Mouse (Mus musculus): ENCODE measurements at regions not wholly inside any gene's neighbourhood (a gene's known extent, or its start where the extent isn't known, plus 50 kb on each side); places are given as distances from the start of the nearest gene placed in this dataset.

DNA sequence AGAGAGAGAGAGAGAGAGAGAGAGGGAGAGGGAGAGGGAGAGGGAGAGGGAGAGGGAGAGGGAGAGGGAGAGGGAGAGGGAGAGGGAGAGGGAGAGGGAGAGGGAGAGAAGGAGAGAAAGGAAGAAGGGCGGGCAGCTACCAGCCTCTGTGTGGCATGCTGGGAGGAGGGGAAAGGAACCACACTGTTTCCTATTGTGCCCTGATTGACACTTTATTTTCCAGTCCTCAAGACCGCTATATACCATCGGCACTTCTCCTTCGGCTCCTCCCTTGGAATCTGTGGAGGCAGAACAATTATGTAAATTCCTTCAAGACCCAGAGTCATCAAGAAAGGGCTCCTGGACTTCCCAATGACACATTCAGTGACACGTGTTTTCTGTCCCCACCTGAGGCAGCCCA is 67.8 kb upstream of the Gpr12 start:
- no peak for TF ChIP-seq EP300 (optimal IDR thresholded peaks at IDR 0.05)
- TF ChIP-seq CTCF (IDR thresholded peaks at IDR 0.05; ENCODE audit: low read depth) = no peak
